Mouse (Mus musculus) thymus, postnatal 36 days (tissue): ENCODE measurements around the gene Ing4.

ENCODE experiments used
- DNase-seq, 2 experiments: peaks; one replicate each; pipeline ENCODE4 v3.0.0; 2022; ENCODE audit warnings: mixed read lengths in 2 of 2

The Ing4 gene

GRCm38 (mm10) chr6:125094843-125095242 is 55.3 kb downstream of the Ing4 start:
- no peak for DNase-seq

GRCm38 (mm10) chr6:125095391-125096278 is 56.1 kb downstream of the Ing4 start, which contains the start of gene Chd4:
Gene Chd4 (plus strand): TSS chr6:125095981.
- DNase-seq, result peak; percentile 94

GRCm38 (mm10) chr6:125096279-125096596 is 56.7 kb downstream of the Ing4 start:
- no peak for DNase-seq

DNA sequence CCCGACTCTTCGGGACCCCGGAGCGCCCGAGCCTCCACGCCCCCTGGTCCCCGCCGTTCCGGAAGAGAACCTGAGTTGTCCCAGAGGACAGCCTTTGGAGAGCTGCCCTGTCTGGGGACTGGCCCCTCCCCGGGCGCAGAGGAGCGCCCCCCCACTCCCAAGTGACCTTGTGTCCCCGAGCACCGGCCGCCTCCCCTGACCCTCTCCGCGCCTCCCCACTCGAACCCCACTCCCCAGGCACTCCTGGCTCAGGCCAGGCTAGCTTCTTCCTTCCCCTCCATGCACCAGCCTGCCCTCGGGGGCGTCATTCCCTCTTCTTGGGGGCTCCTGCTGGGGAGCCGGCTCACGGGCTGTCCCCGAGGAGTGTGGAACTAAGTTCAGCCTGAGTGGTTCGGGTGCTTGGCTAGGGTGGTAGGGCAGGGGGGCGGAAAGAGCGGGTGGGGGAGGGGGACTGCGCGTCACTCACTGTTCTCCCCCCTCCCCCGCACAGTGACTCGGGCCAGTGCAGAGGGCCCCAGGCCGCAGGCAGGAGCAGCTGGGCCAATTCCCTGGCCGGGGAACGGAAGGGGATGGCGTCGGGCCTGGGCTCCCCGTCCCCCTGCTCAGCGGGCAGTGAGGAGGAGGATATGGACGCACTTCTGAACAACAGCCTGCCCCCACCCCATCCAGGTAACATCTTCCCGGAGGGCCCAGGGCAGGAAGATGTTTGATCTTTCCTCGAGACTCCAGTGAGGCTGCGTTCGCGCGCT is 57.2 kb downstream of the Ing4 start:
- peak; percentile 73 to 80 for DNase-seq

- no peak for DNase-seq
Measured at GRCm38 (mm10) chr6:125097346-125097689, 57.8 kb downstream of the Ing4 start.

GRCm38 (mm10) chr6:125097951-125098350 is 58.4 kb downstream of the Ing4 start:
- DNase-seq, result no peak

GRCm38 (mm10) chr6:125098513-125098912 is 59.0 kb downstream of the Ing4 start:
- DNase-seq, result peak; percentile 27 to 48
